Mouse (Mus musculus): Measurements from ENCODE around the gene Gm9745.
"Not testable (repeated sequence)": the region's sequence is repeated elsewhere in the genome, so short reads cannot be mapped to it uniquely, and the experiment has no call there.

GRCm38 (mm10) chr13:8941110-8941509 lies 6.9 kb downstream of the Gm9745 start:
- not testable (repeated sequence) for TF ChIP-seq POLR2A, CTCF (IDR thresholded peaks at IDR 0.05; ENCODE audit: extremely low read depth, insufficient read depth, low read length)
